Mouse (Mus musculus) liver, postnatal 0 days (tissue): ENCODE measurements around the gene Gabrb1.

Source experiments
- CTCF ChIP-seq: sonication (generic); IDR thresholded peaks from 2 replicates; pipeline ENCODE4 v1.5.1; 2016; ENCODE audit warnings: antibody characterized with exemption, low read depth
- EP300 ChIP-seq: IDR thresholded peaks from 2 replicates; pipeline ENCODE4 v1.6.1; 2016; ENCODE audit warnings: antibody characterized with exemption, low read depth, mild to moderate bottlenecking

DNA sequence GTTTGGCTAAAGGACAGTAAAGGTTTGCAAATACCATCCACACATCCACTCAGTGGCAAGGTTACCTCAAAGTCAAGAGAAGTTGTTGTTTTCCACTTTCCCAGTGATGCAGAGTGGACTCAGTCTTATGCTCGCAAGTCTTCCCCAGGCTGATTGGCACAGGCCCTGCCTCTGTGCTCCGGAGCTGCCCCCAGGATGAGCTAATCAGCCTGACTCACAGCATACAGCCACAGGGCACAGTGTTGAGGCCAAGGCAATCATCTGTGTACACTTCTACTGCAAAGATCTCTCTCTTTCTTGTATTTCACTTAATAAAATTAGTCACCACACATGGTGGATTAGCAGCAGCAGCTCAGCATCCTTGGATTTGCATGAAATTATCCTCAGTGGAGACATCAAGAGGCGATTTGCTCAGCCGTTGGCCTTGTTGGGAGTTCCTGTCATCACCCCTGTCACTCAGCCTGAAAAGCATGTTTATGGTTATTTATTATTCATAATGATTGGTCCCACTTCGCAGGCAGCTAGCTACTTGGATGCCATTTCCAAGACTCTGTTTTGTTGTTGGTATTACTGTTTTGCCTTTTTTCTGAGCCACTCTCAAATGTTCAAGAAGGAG is 297.3 kb downstream of the Gabrb1 start:
- TF ChIP-seq CTCF (no peak), EP300 (no peak)
